Mouse (Mus musculus) olfactory bulb, adult 2 months (tissue): ENCODE measurements at regions not wholly inside any gene's neighbourhood (a gene's known extent, or its start where the extent isn't known, plus 50 kb on each side); places are given as distances from the start of the nearest gene placed in this dataset.

ENCODE experiments used
- H3K27ac ChIP-seq: fragments of 200-500 bp; 2 replicates; pipeline ENCODE4 v1.5.1; 2012; ENCODE audit warnings: low read depth, low read length; ENCODE audit not compliant: insufficient read depth
- H3K4me1 ChIP-seq: fragments of 200-500 bp; 2 replicates; pipeline ENCODE4 v1.6.1; 2012; ENCODE audit warnings: low read length; ENCODE audit not compliant: control insufficient read depth, insufficient read depth
- H3K4me3 ChIP-seq: fragments of 200-500 bp; 2 replicates; pipeline ENCODE4 v1.5.1; 2012; ENCODE audit warnings: mild to moderate bottlenecking, low read depth, low read length, moderate library complexity; ENCODE audit not compliant: insufficient read depth
- CTCF ChIP-seq: fragments of 200-500 bp; IDR thresholded peaks from 2 replicates; pipeline ENCODE4 v1.5.1; 2012; ENCODE audit warnings: low read depth, mild to moderate bottlenecking, low read length, moderate library complexity; ENCODE audit not compliant: insufficient read depth
- POLR2A ChIP-seq: fragments of 200-500 bp; IDR thresholded peaks from 2 replicates; pipeline ENCODE4 v1.6.1; 2012; ENCODE audit warnings: mild to moderate bottlenecking, low read depth, low read length, moderate library complexity; ENCODE audit not compliant: insufficient read depth
- WGBS: fragments of 180-500 bp; shearing (Covaris S2); methylation state at CpG from one replicate; pipeline ENCODE4 v1.1.7; 2018; 5-methylcytosine and 5-hydroxymethylcytosine counted together

DNA sequence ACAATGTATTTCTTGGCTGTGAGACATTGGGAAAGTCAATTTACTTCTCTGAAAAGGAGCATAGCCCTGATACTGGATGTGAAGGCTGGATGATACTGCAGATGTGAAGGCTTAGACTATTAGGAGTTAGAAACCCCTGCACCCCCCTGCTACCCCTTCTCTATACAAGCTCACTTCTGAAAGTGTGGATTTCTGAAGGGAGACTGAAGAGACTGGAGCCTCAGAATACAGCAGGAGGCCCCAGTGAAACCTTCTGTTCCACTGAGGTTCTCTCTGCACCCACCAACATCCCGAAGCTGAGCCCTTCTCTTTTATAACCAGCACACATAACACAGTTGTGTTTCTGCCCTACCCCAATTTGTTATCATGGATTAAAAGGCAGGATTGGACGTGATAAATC, 131.7 kb upstream of the Vangl1 start:
- no peaks in the 10 kb centered on the region for H3K4me1 ChIP-seq
- H3K27ac ChIP-seq, result no peak overlapping the region
- 91% methylated on average over 2 of the region's 2 CpGs for WGBS
- TF ChIP-seq POLR2A, result no peak
- no peak for TF ChIP-seq CTCF
- H3K4me3 ChIP-seq, result no peak overlapping the region

DNA sequence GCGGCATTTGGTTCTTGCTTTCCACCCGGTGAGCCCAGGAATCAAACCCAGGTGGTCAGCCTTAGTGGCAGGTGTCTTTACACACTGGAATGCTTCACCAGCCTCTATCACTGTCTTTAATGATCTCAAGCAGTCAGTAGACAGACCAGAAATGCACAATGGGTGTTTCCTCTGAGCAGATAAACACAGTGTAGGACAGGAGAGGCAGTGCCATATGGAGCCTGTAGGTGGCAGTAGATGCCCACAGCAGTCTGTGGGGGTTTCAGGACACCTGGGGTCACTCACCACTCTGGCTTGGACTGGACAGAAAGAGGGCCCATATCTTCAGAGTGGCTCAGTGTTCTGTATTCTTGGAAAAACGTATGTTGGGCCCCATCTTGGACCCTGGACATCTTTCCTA, 130.7 kb upstream of the Vangl1 start:
- H3K4me3 ChIP-seq, result no peak overlapping the region
- 86% methylated on average over 3 of the region's 3 CpGs for WGBS
- TF ChIP-seq POLR2A (no peak), CTCF (no peak)
- no peak overlapping the region for H3K27ac ChIP-seq
- H3K4me1 ChIP-seq, result no peaks in the 10 kb centered on the region

- TF ChIP-seq CTCF (no peak), POLR2A (no peak)
- 71% methylated on average over 3 of the region's 3 CpGs for WGBS
Observed at GRCm38 (mm10) chr3:102332221-102332620, 127.7 kb upstream of the Vangl1 start.

DNA sequence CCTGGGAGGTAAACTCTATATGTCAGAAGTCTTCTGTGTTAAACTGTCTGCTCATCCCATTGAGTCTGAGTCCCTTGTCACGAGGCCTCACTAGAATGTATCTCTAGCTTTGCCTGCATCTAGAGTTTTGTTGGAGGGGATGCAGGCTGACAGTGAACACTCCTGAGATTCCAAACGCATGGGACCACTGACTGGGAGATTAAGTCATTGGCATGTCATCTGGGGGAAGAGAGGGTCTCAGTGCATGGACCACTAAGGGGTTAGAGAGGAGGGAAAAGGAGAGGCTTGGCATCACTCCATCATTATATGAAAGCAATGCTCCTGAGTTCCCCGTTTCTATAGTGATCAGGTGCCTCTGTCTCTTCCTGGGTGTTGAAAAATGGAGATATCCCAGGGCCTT, 114.8 kb upstream of the Vangl1 start:
- Histone ChIP-seq H3K27ac (no peak overlapping the region), H3K4me3 (no peak overlapping the region), H3K4me1 (no peaks in the 10 kb centered on the region)
- 90% methylated on average over 3 of the region's 3 CpGs for WGBS
- TF ChIP-seq POLR2A (no peak), CTCF (no peak)

More at GRCm38 (mm10) chr3:102332221-102332620, 127.7 kb upstream of the Vangl1 start:
- H3K4me3 ChIP-seq, result no peak overlapping the region
- H3K4me1 ChIP-seq, result no peaks in the 10 kb centered on the region
- H3K27ac ChIP-seq, result no peak overlapping the region

- H3K27ac ChIP-seq, result no peak overlapping the region
- 90% methylated on average over 3 of the region's 3 CpGs for WGBS
- H3K4me1 ChIP-seq, result no peaks in the 10 kb centered on the region
- no peak overlapping the region for H3K4me3 ChIP-seq
- TF ChIP-seq POLR2A, result no peak
- no peak for TF ChIP-seq CTCF
Observed at GRCm38 (mm10) chr3:102316151-102316550, 111.7 kb upstream of the Vangl1 start.

DNA sequence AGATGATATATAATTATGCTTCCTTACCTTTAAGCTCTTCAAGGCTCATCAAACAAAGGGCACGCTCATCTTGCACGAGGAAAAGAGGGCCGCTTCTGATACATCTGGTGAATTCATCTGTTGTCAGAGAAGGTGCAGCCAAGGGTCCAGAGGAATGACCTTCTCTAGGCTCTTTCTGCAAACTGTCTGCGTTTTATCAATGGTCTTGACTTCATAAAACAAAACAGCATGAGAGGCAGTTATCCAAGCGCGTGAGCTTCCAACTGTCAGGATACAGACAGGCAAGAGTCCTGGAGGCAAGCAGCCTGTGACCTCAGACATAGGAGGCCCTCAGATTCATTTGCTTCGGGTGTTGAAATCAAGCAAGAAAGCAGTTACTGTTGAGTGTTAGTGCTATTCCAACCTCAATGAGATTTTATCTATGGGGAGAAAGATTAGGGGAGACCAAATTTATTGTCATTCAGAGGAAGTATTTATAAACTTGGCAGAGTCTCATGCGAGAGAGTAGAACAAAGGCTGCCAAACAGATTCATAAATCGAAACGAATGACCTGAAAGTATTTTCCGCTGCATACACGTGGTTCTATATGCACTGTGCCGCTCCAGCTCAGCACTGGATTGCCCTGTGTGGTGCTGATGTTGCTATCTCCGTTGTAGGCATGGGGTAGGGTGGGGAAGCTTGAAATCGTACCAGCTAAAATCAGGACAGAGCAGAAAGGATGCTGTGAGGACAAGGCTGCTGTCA, 107.2 kb upstream of the Vangl1 start:
- 75% methylated on average over 15 of the region's 15 CpGs for WGBS
- TF ChIP-seq CTCF (no peak), POLR2A (no peak)

DNA sequence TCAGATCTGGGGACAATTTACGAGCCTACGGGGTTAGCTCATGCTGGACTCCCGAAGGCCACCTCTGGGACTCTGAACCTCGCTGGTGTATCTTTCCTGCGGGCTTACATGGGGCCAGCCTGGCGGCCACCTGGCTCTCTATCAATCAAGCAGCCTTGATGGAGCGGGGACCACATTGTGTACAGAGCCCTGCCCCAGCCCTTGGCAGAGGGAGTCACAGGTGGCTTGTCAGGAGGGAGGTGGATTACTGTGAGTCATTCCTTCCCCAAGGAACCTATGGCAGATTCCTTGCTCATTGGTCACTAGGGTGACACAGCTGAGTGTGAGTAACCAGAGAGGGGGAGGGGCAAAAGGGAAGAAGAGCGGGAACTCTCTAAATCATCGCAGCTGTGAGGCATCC, 105.8 kb upstream of the Vangl1 start:
- no peak overlapping the region for H3K4me3 ChIP-seq
- no peaks in the 10 kb centered on the region for H3K4me1 ChIP-seq
- no peak overlapping the region for H3K27ac ChIP-seq
- TF ChIP-seq CTCF, result no peak
- no peak for TF ChIP-seq POLR2A
- WGBS, result 87% methylated on average over 9 of the region's 9 CpGs

More for the DNA sequence above, 107.2 kb upstream of the Vangl1 start:
- no peak overlapping the region for H3K27ac ChIP-seq
- no peaks in the 10 kb centered on the region for H3K4me1 ChIP-seq
- H3K4me3 ChIP-seq, result no peak overlapping the region

DNA sequence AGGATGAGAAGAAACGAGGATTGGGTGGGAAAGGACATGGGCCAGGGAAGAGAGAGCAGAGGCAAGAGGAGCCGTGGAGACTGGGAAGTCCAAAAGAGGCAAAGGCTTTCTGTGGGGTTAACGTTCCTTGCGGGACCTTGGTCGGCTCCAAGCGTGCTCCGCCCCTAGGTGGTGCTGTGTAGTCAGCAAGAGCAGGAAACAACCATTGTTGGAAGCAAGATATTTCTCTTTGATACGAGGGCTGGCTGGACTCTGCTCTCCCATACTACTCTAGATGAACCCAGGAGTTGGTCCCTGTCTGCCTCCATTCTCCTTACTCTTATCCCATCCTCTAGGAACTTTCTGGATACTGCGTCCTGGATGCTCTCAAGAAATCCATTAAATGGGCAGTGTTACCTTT, 105.3 kb upstream of the Vangl1 start:
- WGBS, result 24% methylated on average over 9 of the region's 9 CpGs
- TF ChIP-seq CTCF (peak; percentile 51; the same call in 1 of the 2 replicates), POLR2A (no peak)

DNA sequence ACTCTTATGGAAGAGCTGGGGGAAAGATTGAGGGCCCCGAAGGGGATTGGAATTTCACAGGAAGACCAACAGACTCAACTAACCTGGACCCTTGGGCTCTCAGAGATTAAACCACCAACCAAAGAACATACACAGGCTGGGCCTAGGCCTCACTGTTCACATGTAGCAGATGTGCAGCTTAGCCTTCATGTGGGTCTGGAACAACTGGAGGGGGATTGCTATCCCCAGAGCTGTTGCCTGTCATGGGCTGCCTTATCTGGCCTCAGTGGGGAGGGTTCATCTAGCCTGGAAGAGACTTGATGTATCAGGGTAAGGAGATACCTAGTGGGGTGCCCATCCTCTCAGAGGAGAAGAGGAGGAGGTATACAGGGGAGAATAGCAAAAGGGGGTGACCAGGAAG, 103.2 kb upstream of the Vangl1 start:
- Histone ChIP-seq H3K27ac (no peak overlapping the region), H3K4me1 (no peaks in the 10 kb centered on the region), H3K4me3 (no peak overlapping the region)
- TF ChIP-seq CTCF (no peak), POLR2A (no peak)
- WGBS, result 81% methylated on average over 1 of the region's 1 CpGs

More for the DNA sequence above, 105.3 kb upstream of the Vangl1 start:
- Histone ChIP-seq H3K4me1 (no peaks in the 10 kb centered on the region), H3K4me3 (no peak overlapping the region), H3K27ac (no peak overlapping the region)
